Mouse (Mus musculus) ES-CJ7 (cell line): ENCODE results near the gene Tbx2.

Source experiments
- DNase-seq: peaks from one replicate; pipeline ENCODE4 v3.0.0; 2011; ENCODE audit warnings: low read depth, low spot score

Gene Tbx2

GRCm38 (mm10) chr11:85887801-85888450 lies 55.6 kb downstream of the Tbx2 start:
- no peak for DNase-seq

GRCm38 (mm10) chr11:85888451-85888961 lies 56.2 kb downstream of the Tbx2 start:
- DNase-seq, result peak; percentile 40

GRCm38 (mm10) chr11:85889056-85889729 lies 56.8 kb downstream of the Tbx2 start:
- DNase-seq, result no peak

GRCm38 (mm10) chr11:85889730-85890562 lies 57.6 kb downstream of the Tbx2 start:
- DNase-seq, result no peak

- DNase-seq, result no peak
Measured at GRCm38 (mm10) chr11:85890563-85890845, 58.2 kb downstream of the Tbx2 start.

GRCm38 (mm10) chr11:85891010-85891691 lies 58.8 kb downstream of the Tbx2 start:
- DNase-seq, result peak; percentile 74
